Mouse (Mus musculus) lung, postnatal 14 days (tissue): Measurements from ENCODE around the gene Hes6.

Experiments used
- DNase-seq: peaks from one replicate; pipeline ENCODE4 v3.0.0; 2021

Hes6 gene

GRCm38 (mm10) chr1:91413898-91414594, at the start of gene Hes6:
TSS of gene Hes6 (minus strand) at chr1:91414038.
- DNase-seq, result peak; percentile 79

- DNase-seq, result no peak
Observed at GRCm38 (mm10) chr1:91463336-91463995, 49.6 kb upstream of the Hes6 start.

GRCm38 (mm10) chr1:91460564-91460963, 46.7 kb upstream of the Hes6 start:
- DNase-seq, result no peak

- DNase-seq, result no peak
Observed at GRCm38 (mm10) chr1:91460069-91460468, 46.2 kb upstream of the Hes6 start.

GRCm38 (mm10) chr1:91459059-91459809, 45.4 kb upstream of the Hes6 start, which contains the start of gene Per2:
TSS of gene Per2 (minus strand) at chr1:91459324.
- DNase-seq, result peak; percentile 99

- DNase-seq, result peak; percentile 71
Observed at GRCm38 (mm10) chr1:91458223-91458861, 44.5 kb upstream of the Hes6 start.

- no peak for DNase-seq
Observed at GRCm38 (mm10) chr1:91457698-91458097, 43.9 kb upstream of the Hes6 start.

GRCm38 (mm10) chr1:91457116-91457515, 43.3 kb upstream of the Hes6 start:
- DNase-seq, result no peak

- peak; percentile 81 for DNase-seq
Observed at GRCm38 (mm10) chr1:91456301-91456801, 42.5 kb upstream of the Hes6 start.

- DNase-seq, result peak; percentile 67
Observed at GRCm38 (mm10) chr1:91455661-91456161, 41.9 kb upstream of the Hes6 start.

GRCm38 (mm10) chr1:91454927-91455326, 41.1 kb upstream of the Hes6 start:
- no peak for DNase-seq

GRCm38 (mm10) chr1:91454366-91454765, 40.5 kb upstream of the Hes6 start:
- no peak for DNase-seq

GRCm38 (mm10) chr1:91453932-91454331, 40.1 kb upstream of the Hes6 start:
- no peak for DNase-seq

GRCm38 (mm10) chr1:91451547-91452084, 37.8 kb upstream of the Hes6 start:
- no peak for DNase-seq

GRCm38 (mm10) chr1:91450851-91451250, 37.0 kb upstream of the Hes6 start:
- DNase-seq, result no peak

GRCm38 (mm10) chr1:91448688-91449087, 34.9 kb upstream of the Hes6 start:
- DNase-seq, result peak; percentile 59

GRCm38 (mm10) chr1:91446511-91446910, 32.7 kb upstream of the Hes6 start:
- DNase-seq, result no peak

- peak; percentile 68 for DNase-seq
Observed at GRCm38 (mm10) chr1:91446060-91446459, 32.2 kb upstream of the Hes6 start.

GRCm38 (mm10) chr1:91444841-91445830, 31.3 kb upstream of the Hes6 start:
- no peak for DNase-seq

- peak; percentile 51 for DNase-seq
Observed at GRCm38 (mm10) chr1:91442350-91442990, 28.6 kb upstream of the Hes6 start.

- DNase-seq, result no peak
Observed at GRCm38 (mm10) chr1:91441855-91442254, 28.0 kb upstream of the Hes6 start.
